Mouse (Mus musculus): ENCODE data around the gene Zfp11.
"Not testable (repeated sequence)": the region's sequence is repeated elsewhere in the genome, so short reads cannot be mapped to it uniquely, and the experiment has no call there.

- TF ChIP-seq POLR2A (IDR thresholded peaks at IDR 0.05; ENCODE audit: low read depth, low read length): not testable (repeated sequence)
- TF ChIP-seq CTCF (conservative IDR thresholded peaks at IDR 0.05; ENCODE audit: insufficient read depth, insufficient read length, low read depth, low read length): peak; percentile 22; the same call in 1 of the 2 replicates
Observed at GRCm38 (mm10) chr5:129620600-129620999, 49.3 kb downstream of the Zfp11 start.
